Mouse (Mus musculus): ENCODE measurements around the gene Ifi203. TPM values are rescaled to one million over a fixed set of nuclear protein-coding genes. Genes with fewer than 3 reads are reported as not detected.
"Not testable (repeated sequence)": the region's sequence is repeated elsewhere in the genome, so short reads cannot be mapped to it uniquely, and the experiment has no call there.

Gene Ifi203
- polyA plus RNA-seq (2015; fragmentation: Nextera tagmentation; extraction: Ambion mirVana): 1.8 and 1.9 TPM in 2 replicates

DNA sequence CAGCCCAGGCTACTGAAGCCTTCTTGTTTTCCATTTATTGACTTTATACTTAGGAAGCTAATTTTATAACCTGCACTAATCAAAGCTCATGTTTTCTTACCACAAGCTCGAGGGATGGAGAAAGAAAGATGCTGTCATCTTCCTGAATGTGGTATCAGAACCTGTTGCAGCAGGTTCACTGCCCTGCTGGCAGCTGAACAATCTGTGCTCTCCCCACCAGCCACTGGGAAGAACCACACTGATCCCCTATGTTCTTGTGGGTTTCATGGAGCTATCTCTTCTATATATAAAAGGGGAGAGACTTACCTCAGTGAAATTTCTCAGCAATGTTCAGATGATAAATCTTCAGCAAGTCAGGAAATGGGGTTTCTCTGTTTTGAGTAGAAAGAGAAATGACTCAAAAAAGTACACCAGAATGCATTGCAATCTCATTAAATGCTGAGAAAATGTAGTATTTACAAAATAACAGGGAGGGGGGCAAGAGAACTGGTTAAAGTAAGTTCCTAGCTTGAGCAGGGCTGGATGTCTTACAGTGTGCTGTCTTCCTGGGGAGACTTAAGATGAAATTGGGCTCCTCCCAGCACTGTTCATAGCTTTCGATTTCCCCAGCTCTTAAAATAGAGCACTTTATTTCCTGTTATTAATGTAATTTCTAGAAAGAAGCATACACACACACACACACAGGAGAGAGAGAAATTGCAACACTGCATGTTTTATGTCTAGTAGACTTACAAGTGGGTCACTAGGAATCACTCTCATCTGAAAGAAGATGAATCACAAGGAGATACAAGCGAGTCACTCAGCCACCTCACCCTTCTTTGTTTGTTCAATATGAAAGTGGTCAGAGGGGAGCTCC is at the start of gene Ifi203, which contains the start of gene Mndal:
TSS of gene Ifi203 (minus strand) at position 749 of the 856 bp plus-strand sequence.
TSS of gene Mndal (minus strand) at position 568 of the 856 bp plus-strand sequence.
- H3K4me3 ChIP-seq (replicated peaks; ENCODE audit: low read length); ATAC-seq (ENCODE audit: insufficient read depth, low FRiP score): not testable (repeated sequence)

DNA sequence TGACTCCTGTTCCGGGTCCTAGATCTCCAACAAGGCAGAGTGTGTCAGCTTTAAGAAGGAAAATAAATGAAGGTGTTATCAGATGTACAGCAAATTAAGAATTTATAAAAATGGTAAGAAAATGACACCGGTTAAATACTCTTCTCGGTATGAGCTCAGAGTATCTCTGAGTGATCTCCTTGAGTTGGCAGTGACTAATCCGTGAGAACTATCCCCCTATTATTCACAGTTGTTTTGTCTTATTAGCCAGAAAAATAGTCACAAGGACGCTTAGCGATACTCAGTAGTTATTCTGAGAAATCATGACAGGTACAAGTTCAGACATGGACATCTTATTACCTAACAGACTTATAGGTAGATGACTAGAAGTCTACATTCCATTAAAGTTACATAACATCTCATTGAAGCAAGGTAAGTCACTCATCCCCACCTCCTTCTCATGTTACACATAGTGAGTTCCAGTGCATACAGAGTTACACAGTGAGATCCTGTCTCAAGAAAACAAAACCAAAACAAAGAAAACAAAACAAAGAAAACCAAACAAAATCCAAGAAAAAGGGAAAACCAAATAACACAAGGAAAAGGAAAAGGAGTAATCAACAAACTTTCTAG is 40.3 kb upstream of the Ifi203 start, which contains the start of gene Ifi202b:
TSS of gene Ifi202b (minus strand) at position 51 of the 612 bp plus-strand sequence.
- ATAC-seq (ENCODE audit: insufficient read depth, low FRiP score); H3K27me3 ChIP-seq (ENCODE audit: control insufficient read depth, insufficient read depth, low read length); H3K27ac ChIP-seq (ENCODE audit: low read length); H3K4me1 ChIP-seq (ENCODE audit: control insufficient read depth, insufficient read depth, low read length); H3K9ac ChIP-seq (ENCODE audit: low read length); H3K4me3 ChIP-seq (replicated peaks; ENCODE audit: low read length); H3K36me3 ChIP-seq (ENCODE audit: control insufficient read depth, insufficient read depth, low read length); H3K9me3 ChIP-seq (replicated peaks; ENCODE audit: control insufficient read depth, low read length); H3K4me2 ChIP-seq (ENCODE audit: low read depth, low read length): not testable (repeated sequence)
- WGBS: 79% methylated on average over 6 of the region's 6 CpGs

More for the DNA sequence above, at the start of gene Ifi203, which contains the start of gene Mndal:
- H3K4me2 ChIP-seq (ENCODE audit: low read depth, low read length); H3K36me3 ChIP-seq (ENCODE audit: control insufficient read depth, insufficient read depth, low read length); H3K27ac ChIP-seq (ENCODE audit: low read length); H3K4me1 ChIP-seq (ENCODE audit: control insufficient read depth, insufficient read depth, low read length); H3K9ac ChIP-seq (ENCODE audit: low read length); H3K9me3 ChIP-seq (replicated peaks; ENCODE audit: control insufficient read depth, low read length); H3K27me3 ChIP-seq (ENCODE audit: control insufficient read depth, insufficient read depth, low read length): not testable (repeated sequence)
- WGBS: 53% methylated on average over 3 of the region's 3 CpGs

GRCm38 (mm10) chr1:173981038-173981437 is 38.6 kb upstream of the Ifi203 start:
- WGBS: 18% methylated on average over 3 of the region's 3 CpGs
- H3K9me3 ChIP-seq (replicated peaks; ENCODE audit: control insufficient read depth, low read length); H3K27me3 ChIP-seq (ENCODE audit: control insufficient read depth, insufficient read depth, low read length); H3K9ac ChIP-seq (ENCODE audit: low read length); H3K4me1 ChIP-seq (ENCODE audit: control insufficient read depth, insufficient read depth, low read length); H3K4me2 ChIP-seq (ENCODE audit: low read depth, low read length); ATAC-seq (ENCODE audit: insufficient read depth, low FRiP score); H3K4me3 ChIP-seq (replicated peaks; ENCODE audit: low read length); H3K27ac ChIP-seq (ENCODE audit: low read length); H3K36me3 ChIP-seq (ENCODE audit: control insufficient read depth, insufficient read depth, low read length): not testable (repeated sequence)

DNA sequence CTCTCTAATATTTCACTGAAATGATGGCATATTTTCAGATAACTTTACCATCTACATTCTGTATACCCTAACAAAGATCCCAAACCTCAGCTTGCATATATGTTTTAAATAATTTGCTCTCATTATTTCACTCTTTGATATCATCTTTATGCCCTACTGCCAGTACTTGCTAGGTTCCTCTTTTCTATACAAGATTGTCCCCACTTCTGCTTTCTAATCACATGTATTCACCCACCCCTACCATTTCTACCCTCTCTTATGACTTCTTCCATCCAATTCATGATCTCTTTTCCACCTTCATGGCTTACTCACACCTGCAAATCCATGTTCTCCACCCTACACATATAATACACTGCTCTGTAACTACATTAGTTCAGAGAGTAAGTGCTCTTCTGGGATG is 35.1 kb upstream of the Ifi203 start:
- H3K4me1 ChIP-seq (ENCODE audit: control insufficient read depth, insufficient read depth, low read length): no peaks in the 10 kb centered on the region
- no peak for ATAC-seq (ENCODE audit: insufficient read depth, low FRiP score)

DNA sequence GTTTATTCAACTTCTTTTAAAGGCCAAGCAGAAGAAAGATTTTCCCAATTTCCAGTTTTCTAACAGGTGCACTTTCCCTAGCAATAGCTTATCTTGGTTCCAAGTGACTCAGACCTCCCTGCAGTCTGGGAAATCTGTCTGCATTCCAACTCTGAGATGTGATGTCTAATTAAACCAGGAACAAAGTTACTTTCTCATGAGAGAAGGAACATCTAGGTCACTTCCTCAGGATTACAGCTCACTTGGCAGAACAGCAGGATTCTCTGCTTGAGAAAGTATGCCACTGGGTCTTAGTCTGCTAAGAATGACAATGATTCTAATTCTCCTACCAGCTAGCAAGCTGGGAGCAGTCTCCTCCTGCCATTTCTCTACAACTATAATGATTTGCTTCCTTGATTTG is 30.6 kb upstream of the Ifi203 start:
- Histone ChIP-seq H3K27ac (ENCODE audit: low read length) (no peak overlapping the region), H3K9me3 (replicated peaks; ENCODE audit: control insufficient read depth, low read length) (no peaks in the 10 kb centered on the region), H3K27me3 (ENCODE audit: control insufficient read depth, insufficient read depth, low read length) (no peaks in the 10 kb centered on the region), H3K36me3 (ENCODE audit: control insufficient read depth, insufficient read depth, low read length) (no peaks in the 10 kb centered on the region), H3K9ac (ENCODE audit: low read length) (no peak overlapping the region), H3K4me3 (replicated peaks; ENCODE audit: low read length) (no peak overlapping the region), H3K4me1 (ENCODE audit: control insufficient read depth, insufficient read depth, low read length) (no peaks in the 10 kb centered on the region), H3K4me2 (ENCODE audit: low read depth, low read length) (no peak overlapping the region)
- no peak for ATAC-seq (ENCODE audit: insufficient read depth, low FRiP score)

More for the DNA sequence above, 35.1 kb upstream of the Ifi203 start:
- H3K9ac ChIP-seq (ENCODE audit: low read length): no peak overlapping the region
- no peak overlapping the region for H3K4me3 ChIP-seq (replicated peaks; ENCODE audit: low read length)
- H3K9me3 ChIP-seq (replicated peaks; ENCODE audit: control insufficient read depth, low read length): no peaks in the 10 kb centered on the region
- no peaks in the 10 kb centered on the region for H3K27me3 ChIP-seq (ENCODE audit: control insufficient read depth, insufficient read depth, low read length)
- no peak overlapping the region for H3K4me2 ChIP-seq (ENCODE audit: low read depth, low read length)
- H3K36me3 ChIP-seq (ENCODE audit: control insufficient read depth, insufficient read depth, low read length): no peaks in the 10 kb centered on the region
- H3K27ac ChIP-seq (ENCODE audit: low read length): no peak overlapping the region

DNA sequence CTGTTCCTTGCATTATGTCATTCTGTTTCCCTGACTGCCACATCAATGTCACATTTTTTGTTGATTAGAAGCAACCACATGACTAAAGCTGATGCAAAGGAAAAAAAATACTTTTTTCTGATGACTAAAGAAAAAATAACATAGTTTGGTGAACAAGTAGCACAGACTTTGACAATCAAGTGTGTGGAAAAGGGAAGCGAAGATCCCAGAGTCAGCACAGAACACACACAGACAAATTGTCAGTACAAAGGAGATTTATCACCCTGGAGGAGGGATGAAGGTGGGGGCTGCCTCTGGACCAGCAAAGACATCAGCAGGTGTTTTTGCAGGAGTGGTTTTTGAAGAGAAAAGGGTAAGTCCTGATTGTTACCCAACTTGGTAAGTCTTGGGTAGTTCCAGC is 19.0 kb upstream of the Ifi203 start:
- not testable (repeated sequence) for H3K9ac ChIP-seq (ENCODE audit: low read length); ATAC-seq (ENCODE audit: insufficient read depth, low FRiP score); H3K36me3 ChIP-seq (ENCODE audit: control insufficient read depth, insufficient read depth, low read length); H3K27me3 ChIP-seq (ENCODE audit: control insufficient read depth, insufficient read depth, low read length); H3K4me2 ChIP-seq (ENCODE audit: low read depth, low read length); H3K9me3 ChIP-seq (replicated peaks; ENCODE audit: control insufficient read depth, low read length); H3K4me1 ChIP-seq (ENCODE audit: control insufficient read depth, insufficient read depth, low read length); H3K4me3 ChIP-seq (replicated peaks; ENCODE audit: low read length); H3K27ac ChIP-seq (ENCODE audit: low read length)
- WGBS: 68% methylated on average over 1 of the region's 1 CpGs

DNA sequence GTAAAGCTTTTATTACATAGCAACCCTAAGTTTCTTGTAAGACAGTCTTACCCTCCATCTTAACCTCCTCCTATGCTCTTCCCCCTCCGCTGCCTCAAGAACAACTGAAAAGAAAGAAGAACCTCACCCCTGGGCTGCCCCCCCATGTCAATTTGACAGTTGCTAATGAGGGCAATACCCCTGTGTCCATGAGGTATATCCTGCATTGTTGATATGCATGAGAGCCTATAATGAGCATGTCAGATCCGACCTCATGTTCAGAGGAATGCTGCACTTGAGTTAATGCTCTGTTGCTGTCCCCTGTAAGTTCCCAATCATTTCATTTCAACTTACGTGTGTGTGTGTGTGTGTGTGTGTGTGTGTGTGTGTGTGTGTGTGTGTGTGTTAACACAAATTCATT is 17.5 kb upstream of the Ifi203 start:
- H3K4me2 ChIP-seq (ENCODE audit: low read depth, low read length); ATAC-seq (ENCODE audit: insufficient read depth, low FRiP score): not testable (repeated sequence)
- WGBS: 68% methylated on average over 3 of the region's 3 CpGs

GRCm38 (mm10) chr1:173955839-173956527 is 13.5 kb upstream of the Ifi203 start:
- H3K9me3 ChIP-seq (replicated peaks; ENCODE audit: control insufficient read depth, low read length); H3K4me3 ChIP-seq (replicated peaks; ENCODE audit: low read length); H3K4me1 ChIP-seq (ENCODE audit: control insufficient read depth, insufficient read depth, low read length); H3K9ac ChIP-seq (ENCODE audit: low read length); H3K27me3 ChIP-seq (ENCODE audit: control insufficient read depth, insufficient read depth, low read length); H3K27ac ChIP-seq (ENCODE audit: low read length); H3K4me2 ChIP-seq (ENCODE audit: low read depth, low read length); ATAC-seq (ENCODE audit: insufficient read depth, low FRiP score); H3K36me3 ChIP-seq (ENCODE audit: control insufficient read depth, insufficient read depth, low read length): not testable (repeated sequence)
- WGBS: 26% methylated on average over 3 of the region's 3 CpGs

More for the DNA sequence above, 17.5 kb upstream of the Ifi203 start:
- H3K9ac ChIP-seq (ENCODE audit: low read length); H3K27ac ChIP-seq (ENCODE audit: low read length); H3K4me3 ChIP-seq (replicated peaks; ENCODE audit: low read length); H3K9me3 ChIP-seq (replicated peaks; ENCODE audit: control insufficient read depth, low read length); H3K4me1 ChIP-seq (ENCODE audit: control insufficient read depth, insufficient read depth, low read length); H3K27me3 ChIP-seq (ENCODE audit: control insufficient read depth, insufficient read depth, low read length); H3K36me3 ChIP-seq (ENCODE audit: control insufficient read depth, insufficient read depth, low read length): not testable (repeated sequence)
